Mouse (Mus musculus) megakaryocyte, embryonic 14.5 days (primary cell): ENCODE measurements around the gene Cela3a. TPM values are rescaled to one million over a fixed set of nuclear protein-coding genes. Genes with fewer than 3 reads are reported as not detected.

Experiments used
- H3K27me3 ChIP-seq: replicated peaks from 2 replicates; pipeline ENCODE3; 2012; ENCODE audit warnings: inconsistent platforms
- H3K36me3 ChIP-seq: replicated peaks from 2 replicates; pipeline ENCODE3; 2012; ENCODE audit warnings: low read length, inconsistent platforms, mixed read lengths
- H3K4me1 ChIP-seq: 2 replicates; pipeline ENCODE4 v1.6.1; 2012; ENCODE audit warnings: inconsistent platforms
- H3K4me3 ChIP-seq: replicated peaks from 2 replicates; pipeline ENCODE3; 2012; ENCODE audit warnings: moderate library complexity, mild to moderate bottlenecking, inconsistent platforms
- H3K9me3 ChIP-seq: 2 replicates; pipeline ENCODE4 v1.6.1; 2012; ENCODE audit warnings: inconsistent platforms
- FLI1 ChIP-seq: IDR thresholded peaks from 2 replicates; pipeline ENCODE4 v1.6.1; 2012; ENCODE audit warnings: low read length, inconsistent platforms, mixed read lengths
- GATA1 ChIP-seq: IDR thresholded peaks from 3 replicates; pipeline ENCODE4 v1.6.1; 2012; ENCODE audit warnings: mixed read lengths, low read length, inconsistent platforms, borderline replicate concordance
- polyA plus RNA-seq: library from polyadenylated mRNA; stranded (reverse); fragments of >175 nt; gene quantifications from 2 replicates; pipeline ENCODE4 v1.2.3, GENCODE M21; 2012; ENCODE audit warnings: low replicate concordance; ENCODE audit not compliant: insufficient read depth

Gene Cela3a
- polyA plus RNA-seq, 1 experiment: not detected

GRCm38 (mm10) chr4:137388059-137388794 lies 21.4 kb downstream of the Cela3a start:
- TF ChIP-seq FLI1: peak; percentile 97; the same call in 1 of the 2 replicates
- TF ChIP-seq GATA1: no peak; the same call in 2 of the 3 replicates
- H3K36me3 ChIP-seq: peaks cover 9% of the 10 kb centered on the region
- peaks cover 21% of the 10 kb centered on the region for H3K4me1 ChIP-seq
- H3K4me3 ChIP-seq: peak overlapping the region; percentile 100
- H3K9me3 ChIP-seq: no peaks in the 10 kb centered on the region; the same call in 1 of the 2 replicates
- H3K27me3 ChIP-seq: peaks cover 4% of the 10 kb centered on the region

- Histone ChIP-seq H3K27me3 (no peaks in the 10 kb centered on the region), H3K9me3 (no peaks in the 10 kb centered on the region; the same call in 1 of the 2 replicates), H3K4me3 (peak overlapping the region; percentile 100), H3K36me3 (peaks cover 9% of the 10 kb centered on the region), H3K4me1 (peaks cover 16% of the 10 kb centered on the region)
- TF ChIP-seq FLI1: no peak
- no peak for TF ChIP-seq GATA1
Measured at GRCm38 (mm10) chr4:137387482-137388058, 22.0 kb downstream of the Cela3a start.

- H3K36me3 ChIP-seq: peaks cover 5% of the 10 kb centered on the region
- peak overlapping the region; percentile 81 for H3K4me3 ChIP-seq
- TF ChIP-seq FLI1 (no peak), GATA1 (no peak)
- H3K9me3 ChIP-seq: no peaks in the 10 kb centered on the region
- peaks cover 45% of the 10 kb centered on the region for H3K4me1 ChIP-seq
- H3K27me3 ChIP-seq: no peaks in the 10 kb centered on the region
Measured at GRCm38 (mm10) chr4:137380702-137381605, 28.6 kb downstream of the Cela3a start.

GRCm38 (mm10) chr4:137379713-137380255 lies 29.8 kb downstream of the Cela3a start:
- TF ChIP-seq FLI1 (no peak), GATA1 (no peak)
- no peak overlapping the region for H3K4me3 ChIP-seq
- peaks cover 5% of the 10 kb centered on the region for H3K36me3 ChIP-seq
- no peaks in the 10 kb centered on the region for H3K27me3 ChIP-seq
- peaks cover 55% of the 10 kb centered on the region for H3K4me1 ChIP-seq
- no peaks in the 10 kb centered on the region for H3K9me3 ChIP-seq

- Histone ChIP-seq H3K9me3 (no peaks in the 10 kb centered on the region), H3K4me3 (no peak overlapping the region), H3K4me1 (peaks cover 58% of the 10 kb centered on the region), H3K36me3 (peaks cover 5% of the 10 kb centered on the region), H3K27me3 (no peaks in the 10 kb centered on the region)
- no peak for TF ChIP-seq FLI1
- TF ChIP-seq GATA1: no peak
Measured at GRCm38 (mm10) chr4:137379085-137379484, 30.5 kb downstream of the Cela3a start.

- Histone ChIP-seq H3K4me1 (peaks cover 71% of the 10 kb centered on the region), H3K9me3 (no peaks in the 10 kb centered on the region), H3K27me3 (no peaks in the 10 kb centered on the region), H3K4me3 (no peak overlapping the region), H3K36me3 (peaks cover 5% of the 10 kb centered on the region)
- no peak for TF ChIP-seq FLI1
Measured at GRCm38 (mm10) chr4:137377526-137378304, 31.9 kb downstream of the Cela3a start.

GRCm38 (mm10) chr4:137376778-137377177 lies 32.8 kb downstream of the Cela3a start:
- Histone ChIP-seq H3K9me3 (no peaks in the 10 kb centered on the region), H3K27me3 (no peaks in the 10 kb centered on the region), H3K4me3 (peak overlapping the region; percentile 29), H3K36me3 (peaks cover 5% of the 10 kb centered on the region), H3K4me1 (peaks cover 80% of the 10 kb centered on the region)
- TF ChIP-seq GATA1: no peak
- TF ChIP-seq FLI1: no peak

GRCm38 (mm10) chr4:137375314-137376278 lies 34.0 kb downstream of the Cela3a start:
- H3K27me3 ChIP-seq: no peaks in the 10 kb centered on the region
- TF ChIP-seq GATA1: no peak
- peaks cover 82% of the 10 kb centered on the region for H3K4me1 ChIP-seq
- H3K4me3 ChIP-seq: peak overlapping the region; percentile 59
- peaks cover 5% of the 10 kb centered on the region for H3K36me3 ChIP-seq
- no peaks in the 10 kb centered on the region for H3K9me3 ChIP-seq
